Mouse (Mus musculus) megakaryocyte, embryonic 14.5 days (primary cell): ENCODE results near the gene Gstm6.

Experiments used
- FLI1 ChIP-seq: IDR thresholded peaks from 2 replicates; pipeline ENCODE4 v1.6.1; 2012; ENCODE audit warnings: low read length, inconsistent platforms, mixed read lengths
- GATA1 ChIP-seq: IDR thresholded peaks from 3 replicates; pipeline ENCODE4 v1.6.1; 2012; ENCODE audit warnings: mixed read lengths, low read length, inconsistent platforms, borderline replicate concordance

- TF ChIP-seq GATA1 (no peak), FLI1 (no peak)
These were observed 37.7 kb upstream of the Gstm6 start for GRCm38 (mm10) chr3:107981261-107981660.
